Mouse (Mus musculus) stomach, postnatal 0 days (tissue): Measurements from ENCODE around the gene Gm32742.

Experiments used
- CTCF ChIP-seq: IDR thresholded peaks from 2 replicates; pipeline ENCODE4 v1.5.1; 2016; ENCODE audit warnings: antibody characterized with exemption, low read depth, mild to moderate bottlenecking, moderate library complexity
- EP300 ChIP-seq: optimal IDR thresholded peaks from 2 replicates; pipeline ENCODE3; 2016; ENCODE audit warnings: antibody characterized with exemption

- TF ChIP-seq CTCF = no peak
- no peak for TF ChIP-seq EP300
Observed at GRCm38 (mm10) chr9:51081614-51082013, 83.7 kb downstream of the Gm32742 start.
